Mouse (Mus musculus) small intestine, adult 2 months (tissue): ENCODE data around the gene Plek. TPM values are rescaled to one million over a fixed set of nuclear protein-coding genes. Genes with fewer than 3 reads are reported as not detected.

ENCODE experiments used
- H3K27ac ChIP-seq: fragments of 200-500 bp; 2 replicates; pipeline ENCODE4 v1.5.1; 2012; ENCODE audit warnings: low read depth, low read length, control low read depth, inconsistent platforms; ENCODE audit not compliant: insufficient read depth
- H3K27me3 ChIP-seq: fragments of 200-500 bp; 2 replicates; pipeline ENCODE4 v1.6.1; 2012; ENCODE audit warnings: mild to moderate bottlenecking, moderate library complexity, low read length, inconsistent platforms; ENCODE audit not compliant: control insufficient read depth, insufficient read depth
- H3K36me3 ChIP-seq: fragments of 200-500 bp; 2 replicates; pipeline ENCODE4 v1.6.1; 2012; ENCODE audit warnings: mild to moderate bottlenecking, low read length, control low read depth, inconsistent platforms; ENCODE audit not compliant: control insufficient read depth, insufficient read depth
- H3K4me1 ChIP-seq: fragments of 200-500 bp; 2 replicates; pipeline ENCODE4 v1.6.1; 2012; ENCODE audit warnings: low read length, inconsistent platforms, mixed read lengths; ENCODE audit not compliant: control insufficient read depth, insufficient read depth, insufficient read length
- H3K4me3 ChIP-seq: fragments of 200-500 bp; 2 replicates; pipeline ENCODE4 v1.5.1; 2012; ENCODE audit warnings: low read depth, mild to moderate bottlenecking, control low read depth, inconsistent platforms, low read length, moderate library complexity
- CTCF ChIP-seq: fragments of 200-500 bp; IDR thresholded peaks from 2 replicates; pipeline ENCODE4 v1.5.1; 2012; ENCODE audit warnings: low read depth, mild to moderate bottlenecking, control low read depth, inconsistent platforms, low read length, moderate library complexity, mixed read lengths; ENCODE audit not compliant: insufficient replicate concordance, insufficient read length; ENCODE audit errors: extremely low read depth
- POLR2A ChIP-seq: fragments of 200-500 bp; IDR thresholded peaks from 2 replicates; pipeline ENCODE4 v1.6.1; 2012; ENCODE audit warnings: low read depth, mild to moderate bottlenecking, control low read depth, inconsistent platforms, low read length, moderate library complexity
- WGBS: fragments of 180-500 bp; shearing (Covaris S2); methylation state at CpG from one replicate; pipeline ENCODE4 v1.1.7; 2018; 5-methylcytosine and 5-hydroxymethylcytosine counted together
- polyA plus RNA-seq: library from polyadenylated mRNA; depleted of rRNA; stranded (reverse); fragments of >200 nt; gene quantifications from 2 replicates; pipeline ENCODE4 v1.2.3, GENCODE M21; 2012

The Plek gene
- polyA plus RNA-seq, 1 experiment, result 0.33 TPM

- Histone ChIP-seq H3K27ac (peak overlapping the region; percentile 43; the same call in 1 of the 2 replicates), H3K27me3 (no peaks in the 10 kb centered on the region), H3K4me3 (no peak overlapping the region), H3K4me1 (peaks cover 8% of the 10 kb centered on the region), H3K36me3 (0 out of 2 replicates have a peak, but pooled peaks cover 2% of the 10 kb centered on the region)
- TF ChIP-seq CTCF, result no peak
- no peak for TF ChIP-seq POLR2A
- 63% methylated on average over 2 of the region's 2 CpGs for WGBS
Observed at GRCm38 (mm10) chr11:16977611-16978010, 74.6 kb downstream of the Plek start.

GRCm38 (mm10) chr11:16976937-16977336 is 75.2 kb downstream of the Plek start:
- no peak overlapping the region for H3K27ac ChIP-seq
- TF ChIP-seq CTCF, result no peak
- TF ChIP-seq POLR2A, result no peak
- peaks cover 8% of the 10 kb centered on the region for H3K4me1 ChIP-seq
- H3K36me3 ChIP-seq, result 0 out of 2 replicates have a peak, but pooled peaks cover 2% of the 10 kb centered on the region
- 40% methylated on average over 4 of the region's 4 CpGs for WGBS
- H3K4me3 ChIP-seq, result no peak overlapping the region
- H3K27me3 ChIP-seq, result no peaks in the 10 kb centered on the region

GRCm38 (mm10) chr11:16973086-16973485 is 79.1 kb downstream of the Plek start:
- Histone ChIP-seq H3K27me3 (no peaks in the 10 kb centered on the region), H3K36me3 (0 out of 2 replicates have a peak, but pooled peaks cover 2% of the 10 kb centered on the region), H3K4me1 (peaks cover 5% of the 10 kb centered on the region), H3K4me3 (no peak overlapping the region), H3K27ac (no peak overlapping the region)
- 81% methylated on average over 1 of the region's 1 CpGs for WGBS
- TF ChIP-seq POLR2A, result no peak
- TF ChIP-seq CTCF, result no peak

- 0 out of 2 replicates have a peak, but pooled peaks cover 2% of the 10 kb centered on the region for H3K36me3 ChIP-seq
- H3K27ac ChIP-seq, result no peak overlapping the region
- TF ChIP-seq POLR2A (no peak), CTCF (no peak)
- H3K4me1 ChIP-seq, result peaks cover 2% of the 10 kb centered on the region; the same call in 1 of the 2 replicates
- 81% methylated on average over 3 of the region's 3 CpGs for WGBS
- H3K27me3 ChIP-seq, result no peaks in the 10 kb centered on the region
- no peak overlapping the region for H3K4me3 ChIP-seq
Observed at GRCm38 (mm10) chr11:16972027-16972426, 80.2 kb downstream of the Plek start.

GRCm38 (mm10) chr11:16969650-16970049 is 82.5 kb downstream of the Plek start:
- Histone ChIP-seq H3K36me3 (0 out of 2 replicates have a peak, but pooled peaks cover 2% of the 10 kb centered on the region), H3K27ac (no peak overlapping the region), H3K4me3 (no peak overlapping the region), H3K4me1 (no peaks in the 10 kb centered on the region), H3K27me3 (no peaks in the 10 kb centered on the region)
- no peak for TF ChIP-seq POLR2A
- WGBS, result 31% methylated on average over 2 of the region's 2 CpGs

GRCm38 (mm10) chr11:16967806-16968205 is 84.4 kb downstream of the Plek start:
- WGBS, result 26% methylated on average over 2 of the region's 2 CpGs
- Histone ChIP-seq H3K4me1 (no peaks in the 10 kb centered on the region), H3K4me3 (no peak overlapping the region), H3K36me3 (no peaks in the 10 kb centered on the region), H3K27me3 (no peaks in the 10 kb centered on the region), H3K27ac (no peak overlapping the region)
- TF ChIP-seq CTCF (no peak), POLR2A (no peak)

GRCm38 (mm10) chr11:16958520-16958919 is 93.7 kb downstream of the Plek start:
- H3K4me3 ChIP-seq, result no peak overlapping the region
- TF ChIP-seq POLR2A (no peak), CTCF (no peak)
- H3K36me3 ChIP-seq, result no peaks in the 10 kb centered on the region
- no peak overlapping the region for H3K27ac ChIP-seq
- no peaks in the 10 kb centered on the region for H3K27me3 ChIP-seq
- no peaks in the 10 kb centered on the region for H3K4me1 ChIP-seq
- 22% methylated on average over 1 of the region's 1 CpGs for WGBS
